In genomic region chr5:143637832-143638420, GRCm38 (mm10) we compare ENCODE assay signal across 12 mouse cellular contexts. TPM values are rescaled to one million over a fixed set of nuclear protein-coding genes. Genes with fewer than 3 reads are reported as not detected.
DNase-seq lines count a peak whose midpoint lies in the region; ATAC-seq lines count a peak whose summit lies in the region.
"Had no signal": no experiment of that assay in that cellular context is flagged by ENCODE, and none has a peak within 500 bp of the region (broad histone marks: within the 10 kb centered on the region; RNA-seq: fewer than 3 reads in every experiment).

No protein-coding gene starts in this region.

- H3K27ac ChIP-seq in hindbrain, embryonic 13.5 days, result peak overlapping the region; percentile 48; the same call in 1 of the 2 replicates
- H3K27ac ChIP-seq in hindbrain, embryonic 12.5 days, result no peak overlapping the region
- H3K27ac ChIP-seq in limb, embryonic 12.5 days, result peak overlapping the region; percentile 85

- H3K4me2 ChIP-seq in hindbrain, embryonic 13.5 days, result no peak overlapping the region
- no peak overlapping the region for H3K4me2 ChIP-seq in hindbrain, embryonic 12.5 days (replicated peaks)
- H3K4me2 ChIP-seq in limb, embryonic 12.5 days, result peak overlapping the region; percentile 30

- ATAC-seq in hindbrain, embryonic 13.5 days (ENCODE audit: low FRiP score), result no peak
- no peak for ATAC-seq in hindbrain, embryonic 12.5 days (ENCODE audit: low FRiP score)
- 0 out of 2 replicates have a peak, but pooled peaks have one; percentile 29 for ATAC-seq in limb, embryonic 12.5 days (ENCODE audit: insufficient number of reproducible peaks, insufficient read depth, low FRiP score, low TSS enrichment, low read depth)
- ATAC-seq: intestine, postnatal 0 days had no signal

- H3K9ac ChIP-seq in hindbrain, embryonic 13.5 days, result no peak overlapping the region
- H3K9ac ChIP-seq in hindbrain, embryonic 12.5 days, result no peak overlapping the region
- no peak overlapping the region for H3K9ac ChIP-seq in limb, embryonic 12.5 days (replicated peaks)

- peaks cover 38% of the 10 kb centered on the region for H3K4me1 ChIP-seq in hindbrain, embryonic 13.5 days (replicated peaks)
- peaks cover 20% of the 10 kb centered on the region for H3K4me1 ChIP-seq in hindbrain, embryonic 12.5 days
- H3K4me1 ChIP-seq in limb, embryonic 12.5 days (replicated peaks), result peaks cover 94% of the 10 kb centered on the region

- H3K36me3 ChIP-seq in hindbrain, embryonic 13.5 days, result no peaks in the 10 kb centered on the region
- H3K36me3 ChIP-seq in hindbrain, embryonic 12.5 days, result no peaks in the 10 kb centered on the region
- no peaks in the 10 kb centered on the region for H3K36me3 ChIP-seq in limb, embryonic 12.5 days

- no peak overlapping the region for H3K4me3 ChIP-seq in hindbrain, embryonic 13.5 days
- no peak overlapping the region for H3K4me3 ChIP-seq in hindbrain, embryonic 12.5 days
- H3K4me3 ChIP-seq in limb, embryonic 12.5 days (replicated peaks), result no peak overlapping the region

- H3K9me3 ChIP-seq in hindbrain, embryonic 13.5 days, result no peaks in the 10 kb centered on the region
- no peaks in the 10 kb centered on the region for H3K9me3 ChIP-seq in hindbrain, embryonic 12.5 days (replicated peaks)
- H3K9me3 ChIP-seq in limb, embryonic 12.5 days, result no peaks in the 10 kb centered on the region
- H3K9me3 ChIP-seq: G1E had no signal

- H3K27me3 ChIP-seq in hindbrain, embryonic 13.5 days, result no peaks in the 10 kb centered on the region
- no peaks in the 10 kb centered on the region for H3K27me3 ChIP-seq in hindbrain, embryonic 12.5 days
- no peaks in the 10 kb centered on the region for H3K27me3 ChIP-seq in limb, embryonic 12.5 days

- DNase-seq in right cerebral cortex, adult 2 months (ENCODE audit: low spot score in 2 of 2), result peak; percentile 24 to 40
- DNase-seq in right cerebral cortex, postnatal 14 days, result no peak
- no peak for DNase-seq in cerebellum, adult 11-12 months
- DNase-seq in spleen, adult 12 weeks (ENCODE audit: low spot score), result no peak
- DNase-seq: adrenal gland, postnatal 10 days; cerebellum, postnatal 14 days; lung, postnatal 4 days had no signal

- 75% methylated on average over 11 of the region's 11 CpGs for WGBS in hindbrain, embryonic 13.5 days
- 71% methylated on average over 11 of the region's 11 CpGs for WGBS in hindbrain, embryonic 12.5 days
- 36% methylated on average over 11 of the region's 11 CpGs for WGBS in limb, embryonic 12.5 days

RNA-seq across cellular contexts. Expression of gene Cyth3, which starts 15.7 kb away (rescaled TPM):
- polyA plus RNA-seq in hindbrain, embryonic 13.5 days (2015; fragmentation: Nextera tagmentation; extraction: Ambion mirVana), result 34.2 and 37.9 TPM in 2 replicates
- 39.8 and 46.1 TPM in 2 replicates for polyA plus RNA-seq in hindbrain, embryonic 12.5 days (2016; fragmentation: Nextera tagmentation; extraction: Ambion mirVana)
- polyA plus RNA-seq in limb, embryonic 12.5 days (2016; fragmentation: Nextera tagmentation; extraction: Ambion mirVana), result 53.2 and 55.5 TPM in 2 replicates

Comparison
In these comparisons a context has a peak if more than half of its experiments do, and no peak if none do; other contexts are left out.
1. DNase-seq: peak in right cerebral cortex, adult 2 months (2 of 2); none in right cerebral cortex, postnatal 14 days (single experiment), cerebellum, adult 11-12 months (single experiment) and spleen, adult 12 weeks (single experiment).